Mouse (Mus musculus) 416B (cell line): ENCODE results near the gene Uba7.

ENCODE experiments used
- DNase-seq: peaks from one replicate; pipeline ENCODE4 v3.0.0; 2011; ENCODE audit warnings: low read depth

The Uba7 gene

DNA sequence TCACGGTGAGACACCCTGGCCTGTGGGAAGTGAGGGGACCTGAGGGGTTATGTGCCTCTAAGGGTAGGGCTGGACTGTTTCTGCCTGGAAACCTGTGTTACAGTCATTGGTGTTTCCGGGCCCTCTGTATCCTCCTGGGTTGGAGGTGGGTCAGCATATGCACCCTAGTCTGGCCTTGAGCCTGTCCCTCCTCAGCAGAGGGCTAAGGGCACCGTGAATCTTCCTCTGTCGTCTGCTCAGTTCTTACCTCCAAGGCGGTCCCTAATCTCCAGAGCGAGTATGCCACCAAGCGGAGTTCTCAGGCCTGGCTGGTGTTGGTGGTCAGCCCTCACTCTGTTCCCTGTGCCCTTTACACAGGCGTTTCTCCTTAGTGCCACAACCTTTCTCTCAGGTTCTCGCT lies 12.4 kb upstream of the Uba7 start:
- no peak for DNase-seq

DNA sequence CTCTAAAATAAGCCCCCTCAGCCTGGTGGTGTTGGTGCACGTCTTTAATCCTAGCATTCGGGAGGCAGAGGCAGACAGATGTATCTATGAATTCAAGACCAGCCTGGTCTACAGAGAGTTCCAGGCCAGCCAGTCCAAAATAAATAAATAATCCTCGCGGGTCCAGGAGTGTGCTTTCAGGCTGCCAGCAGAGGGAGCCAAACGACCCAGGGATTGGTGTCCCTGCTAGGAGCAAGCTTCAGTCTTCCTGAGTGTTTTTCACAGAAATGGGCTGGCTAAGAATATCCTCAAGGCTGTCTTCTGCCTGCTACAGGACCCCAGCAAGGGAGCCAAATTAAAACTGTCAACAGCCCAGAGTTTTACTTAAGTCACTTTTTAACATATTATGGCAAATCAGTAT lies 11.6 kb upstream of the Uba7 start:
- DNase-seq, result peak; percentile 86

DNA sequence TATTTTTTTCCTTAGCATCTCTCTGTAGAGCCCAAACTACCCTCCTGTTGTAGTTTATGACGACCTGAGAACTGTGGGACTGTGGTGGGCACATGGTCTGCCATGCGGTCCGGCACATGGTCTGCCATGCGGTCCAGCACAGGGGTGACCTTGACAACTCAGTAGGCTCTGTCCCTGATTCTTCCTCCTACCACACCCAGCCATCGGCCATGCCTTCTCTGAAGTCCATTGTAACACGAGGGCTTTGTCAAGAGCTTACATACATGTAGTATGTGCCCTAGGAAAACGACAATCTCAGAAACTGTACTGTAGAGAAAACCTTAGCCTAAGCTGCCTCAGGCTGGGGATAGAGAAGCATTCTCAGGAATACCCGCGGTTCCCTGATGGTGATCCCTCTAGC lies 10.6 kb upstream of the Uba7 start:
- DNase-seq, result no peak

DNA sequence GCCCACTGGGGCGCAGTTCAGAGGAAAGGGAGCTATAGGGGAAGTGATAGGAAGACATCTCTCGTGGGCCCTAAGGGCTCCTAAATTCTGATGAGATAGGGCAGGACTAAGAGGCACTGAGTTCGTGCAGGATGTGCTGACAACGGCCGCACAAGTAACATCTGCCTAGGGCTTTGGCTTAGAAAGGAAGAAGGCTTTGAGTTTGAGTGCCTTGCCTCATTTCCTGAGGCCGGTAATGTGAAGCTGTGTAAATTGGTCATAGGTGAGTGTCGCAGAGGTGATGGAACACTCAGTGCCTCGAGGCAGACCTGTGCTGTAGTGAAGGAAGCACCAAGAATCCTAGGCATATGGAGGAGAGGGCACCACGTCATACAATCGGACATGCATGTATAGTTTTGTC lies 8.6 kb upstream of the Uba7 start:
- no peak for DNase-seq

DNA sequence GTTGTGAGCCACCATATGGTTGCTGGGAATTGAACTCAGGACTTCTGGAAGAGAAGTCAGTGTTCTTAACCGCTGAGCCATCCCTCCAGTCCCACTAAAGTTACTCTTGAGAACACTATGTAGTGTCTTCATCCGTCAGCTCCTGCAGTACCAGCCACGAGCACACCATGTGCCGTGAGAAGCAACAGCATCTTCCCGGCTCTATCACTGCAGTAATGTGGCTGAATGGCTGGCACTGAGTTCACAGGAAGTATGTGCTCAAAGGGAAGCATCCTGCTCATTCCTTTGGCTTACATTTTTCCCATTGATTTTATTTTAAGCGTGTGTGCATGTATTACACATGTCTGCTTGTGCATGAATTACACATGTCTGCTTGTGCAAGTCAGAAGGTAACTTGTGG lies 7.9 kb upstream of the Uba7 start:
- DNase-seq, result no peak

DNA sequence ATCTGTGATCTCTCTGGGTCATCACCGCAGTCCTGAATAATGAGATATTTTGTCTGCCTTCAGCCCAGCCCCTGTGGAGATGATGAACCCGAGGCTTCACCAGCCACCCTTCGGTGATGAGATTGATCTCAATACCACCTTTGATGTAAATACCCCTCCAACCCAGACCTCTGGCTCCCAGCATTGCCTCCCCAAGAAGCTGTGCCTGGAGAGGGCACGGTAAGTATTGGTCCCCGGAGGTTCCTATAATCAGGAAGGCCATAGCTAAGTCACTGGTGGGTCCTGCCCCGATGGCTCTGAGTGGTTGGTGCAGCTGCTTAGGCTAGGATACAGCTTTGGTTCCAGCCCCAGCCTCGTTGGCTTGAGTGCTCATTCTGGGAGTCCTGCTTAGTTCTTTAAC lies 6.8 kb upstream of the Uba7 start:
- no peak for DNase-seq

DNA sequence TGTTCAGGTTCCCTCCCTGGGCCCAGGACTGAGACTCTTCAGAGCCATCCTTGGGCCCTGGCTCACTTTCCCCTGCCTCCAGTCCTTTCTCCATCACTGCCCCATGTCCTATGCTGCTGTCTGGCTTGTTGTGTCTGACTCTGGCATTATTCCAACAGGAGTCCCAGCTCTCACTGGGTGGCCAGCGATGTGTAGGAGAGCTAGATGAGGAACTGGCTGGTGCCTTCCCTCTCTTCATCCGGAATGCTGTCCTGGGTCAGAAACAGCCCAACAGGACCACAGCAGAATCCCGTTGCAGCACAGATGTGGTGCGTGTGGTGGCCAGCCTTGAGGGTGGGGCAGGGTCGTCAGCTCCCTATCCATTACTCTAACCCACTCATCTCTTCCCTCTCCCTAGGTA lies 5.0 kb upstream of the Uba7 start:
- DNase-seq, result no peak

DNA sequence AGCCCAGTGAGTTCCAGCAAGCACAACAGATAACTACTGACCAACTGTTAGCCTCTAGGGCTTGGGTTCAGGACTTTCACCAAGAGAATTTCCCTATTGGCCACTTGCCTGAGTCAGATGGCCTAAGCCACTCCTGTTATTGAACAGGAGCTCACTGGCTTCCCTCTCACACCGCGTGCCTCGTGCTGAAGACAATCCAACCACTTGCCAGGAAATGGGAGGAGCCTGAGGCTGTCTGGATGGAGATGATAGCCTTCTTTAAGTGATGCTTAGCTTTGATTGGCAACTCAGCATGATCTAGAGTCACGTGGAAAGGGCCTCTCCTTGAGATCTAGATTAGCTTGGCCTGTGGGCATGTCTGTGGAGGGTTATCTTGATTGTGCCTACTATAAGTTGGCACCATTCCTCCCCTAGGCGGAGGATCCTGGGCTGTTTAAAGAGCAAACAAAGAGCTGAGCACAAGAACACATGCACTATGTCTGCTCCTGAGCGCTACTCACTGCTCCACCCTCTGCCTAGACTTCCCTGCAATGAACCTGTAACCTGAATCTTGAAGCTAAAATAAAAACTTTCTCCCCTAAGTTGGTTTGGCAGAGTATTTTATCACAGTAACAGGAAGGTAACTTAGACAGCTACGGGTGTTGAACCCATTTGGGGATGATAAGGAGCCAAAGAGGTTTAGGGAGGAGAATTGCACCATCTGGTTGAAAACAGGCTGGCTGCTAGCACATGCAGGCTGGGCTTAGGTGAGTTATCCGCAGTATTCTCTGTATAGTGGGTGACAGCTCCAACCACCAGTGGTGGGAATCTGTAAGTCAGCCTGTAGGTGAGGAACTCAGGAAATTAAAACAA lies 3.4 kb upstream of the Uba7 start:
- DNase-seq, result peak; percentile 99

DNA sequence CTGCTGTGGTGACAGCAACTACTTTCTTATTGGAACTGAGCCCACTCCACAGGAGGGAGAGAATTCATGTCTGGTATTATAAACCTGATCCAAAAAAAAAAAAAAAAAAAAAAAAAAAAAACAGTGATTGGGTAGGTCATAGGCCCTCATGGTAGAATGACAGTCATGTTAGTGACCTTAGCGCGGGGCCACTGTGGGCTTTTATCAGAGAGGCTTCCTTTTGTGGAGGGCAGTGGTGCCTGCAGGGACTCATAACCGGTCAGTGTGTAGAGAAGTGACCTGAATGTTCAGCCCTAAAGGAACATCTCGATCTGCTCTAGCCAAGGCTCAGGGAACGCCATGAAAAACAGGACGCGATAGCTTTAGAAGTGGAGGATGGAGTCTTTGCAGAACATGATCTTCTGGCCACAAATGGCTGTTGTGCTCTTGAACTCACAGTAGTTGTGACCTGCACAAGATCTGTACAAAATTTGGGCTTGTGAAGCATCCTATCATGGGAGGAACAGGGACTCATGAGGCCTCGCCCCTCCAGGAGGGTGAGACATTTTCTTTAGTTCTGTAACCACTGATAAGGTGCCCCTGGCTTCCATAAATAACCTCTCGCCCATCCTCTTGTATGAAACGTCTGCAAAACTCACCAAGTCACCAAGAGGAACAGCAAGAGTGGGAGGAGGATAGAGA lies 674 bp upstream of the Uba7 start:
- DNase-seq, result peak; percentile 65

DNA sequence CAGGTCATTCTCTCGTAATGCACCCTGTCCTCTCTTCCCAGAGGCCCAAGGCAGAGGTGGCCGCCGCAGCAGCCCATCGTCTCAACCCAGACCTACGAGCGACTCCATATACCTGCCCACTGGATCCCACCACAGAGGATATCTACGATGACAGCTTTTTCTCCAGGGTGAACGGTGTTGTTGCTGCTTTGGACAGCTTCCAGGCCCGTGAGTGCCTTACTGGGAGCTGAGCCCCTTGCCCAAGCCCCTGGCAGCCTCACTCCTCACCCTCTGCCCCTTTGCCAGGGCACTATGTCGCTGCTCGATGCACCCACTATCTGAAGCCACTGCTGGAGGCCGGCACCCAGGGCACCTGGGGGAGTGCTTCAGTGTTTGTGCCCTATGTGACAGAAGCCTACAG lies 3.5 kb downstream of the Uba7 start:
- DNase-seq, result no peak

DNA sequence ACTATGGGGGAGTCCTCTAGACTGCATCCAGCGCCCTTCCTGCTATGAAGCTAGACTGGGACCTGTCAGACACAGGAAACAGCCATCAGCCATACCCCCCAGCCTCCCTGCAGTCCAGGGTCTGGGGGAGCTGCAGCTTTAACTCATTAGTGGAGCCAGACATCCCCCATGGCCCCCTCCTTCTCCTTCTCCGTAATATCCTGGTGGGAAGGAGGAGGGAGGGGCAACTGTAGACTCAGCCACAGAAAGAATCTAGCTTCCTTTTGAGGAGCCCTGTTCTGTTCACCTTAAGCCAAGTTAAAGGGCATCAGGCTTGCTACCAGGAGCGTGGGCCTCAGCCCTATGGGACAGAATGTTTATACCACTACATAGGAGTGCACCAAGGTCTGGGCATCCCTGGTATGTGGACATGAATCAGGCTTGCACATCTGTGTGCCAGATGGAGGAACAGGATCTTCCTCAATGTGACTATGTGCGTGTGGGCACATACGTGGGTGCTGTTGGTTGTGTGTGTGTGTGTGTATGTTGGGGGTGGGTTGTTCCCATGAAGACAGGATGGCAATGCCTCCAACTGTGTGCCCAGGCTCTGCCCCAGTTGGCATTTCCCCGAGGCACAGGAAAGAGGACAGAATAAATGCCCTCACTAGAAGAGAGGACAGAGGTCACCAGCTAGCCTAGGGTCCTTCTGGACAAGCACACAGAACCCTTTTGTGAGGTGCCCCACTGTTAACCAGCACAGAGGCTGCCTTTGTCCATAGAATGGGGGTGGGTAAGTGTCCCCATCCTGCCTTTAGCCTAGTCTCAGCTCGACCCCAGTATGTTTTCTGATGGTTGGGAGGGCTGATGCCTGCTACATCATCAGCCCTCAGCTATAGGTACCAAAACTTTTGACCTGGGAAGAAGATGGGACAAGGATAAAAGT lies 6.6 kb downstream of the Uba7 start:
- peak; percentile 67 for DNase-seq

DNA sequence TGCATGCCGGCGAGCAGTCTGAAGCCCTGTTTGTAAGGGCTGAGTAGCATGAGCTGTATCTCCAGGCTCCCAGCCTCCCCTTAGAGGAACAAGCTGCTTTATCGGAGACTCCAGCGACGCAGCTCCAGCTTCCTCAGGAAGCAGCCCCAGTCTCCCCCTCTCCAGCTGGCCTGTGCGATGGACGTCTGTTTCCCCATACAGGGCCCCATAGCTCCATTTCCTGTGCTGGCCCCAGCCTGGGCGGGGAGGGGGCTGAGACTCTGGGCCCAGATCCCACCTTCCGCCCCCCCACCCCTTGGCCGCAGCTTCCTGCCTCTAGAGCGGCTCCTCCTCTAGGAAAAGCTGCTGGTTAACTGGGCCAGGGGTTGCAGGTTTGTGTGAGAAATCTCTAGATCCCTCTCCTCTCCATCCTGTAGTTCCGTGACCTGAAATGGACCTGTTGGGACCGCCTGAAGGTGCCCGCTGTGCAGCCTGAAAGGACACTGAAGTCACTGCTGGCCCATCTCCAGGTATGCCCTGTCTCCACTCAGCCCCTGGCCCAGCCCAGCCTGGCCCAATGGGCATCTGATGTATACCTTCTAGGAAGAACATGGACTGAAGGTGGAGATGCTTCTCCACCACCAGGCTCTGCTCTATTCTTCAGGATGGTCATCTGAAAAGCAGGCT lies 7.5 kb downstream of the Uba7 start, which contains the start of gene Gm20661:
Gene Gm20661, plus strand, starts transcription at position 378 of the 666 bp plus-strand sequence.
- DNase-seq, result peak; percentile 100

DNA sequence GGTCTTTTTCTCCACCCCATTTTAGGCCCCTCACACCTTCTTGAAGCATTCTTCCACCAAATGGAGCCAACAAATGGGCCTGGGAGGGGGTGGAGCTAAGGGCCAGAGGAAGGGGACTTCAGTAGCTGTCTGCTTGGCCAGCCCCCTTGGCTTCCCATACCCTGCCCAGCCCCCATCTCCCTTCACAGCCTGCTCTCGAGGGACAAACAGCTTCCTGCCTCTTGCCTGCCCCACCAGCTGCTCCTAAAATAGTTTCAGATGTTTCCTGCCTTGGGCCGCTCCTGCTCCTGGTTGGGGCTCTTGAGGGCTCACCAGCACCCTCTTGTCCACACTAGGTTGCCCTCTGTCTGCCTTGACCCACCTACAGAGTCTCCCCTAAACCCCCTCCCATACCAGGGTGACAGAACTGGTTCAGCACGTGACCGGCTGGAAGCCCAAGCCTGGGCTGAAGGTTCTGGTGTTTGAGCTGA lies 8.2 kb downstream of the Uba7 start:
- peak; percentile 98 for DNase-seq

DNA sequence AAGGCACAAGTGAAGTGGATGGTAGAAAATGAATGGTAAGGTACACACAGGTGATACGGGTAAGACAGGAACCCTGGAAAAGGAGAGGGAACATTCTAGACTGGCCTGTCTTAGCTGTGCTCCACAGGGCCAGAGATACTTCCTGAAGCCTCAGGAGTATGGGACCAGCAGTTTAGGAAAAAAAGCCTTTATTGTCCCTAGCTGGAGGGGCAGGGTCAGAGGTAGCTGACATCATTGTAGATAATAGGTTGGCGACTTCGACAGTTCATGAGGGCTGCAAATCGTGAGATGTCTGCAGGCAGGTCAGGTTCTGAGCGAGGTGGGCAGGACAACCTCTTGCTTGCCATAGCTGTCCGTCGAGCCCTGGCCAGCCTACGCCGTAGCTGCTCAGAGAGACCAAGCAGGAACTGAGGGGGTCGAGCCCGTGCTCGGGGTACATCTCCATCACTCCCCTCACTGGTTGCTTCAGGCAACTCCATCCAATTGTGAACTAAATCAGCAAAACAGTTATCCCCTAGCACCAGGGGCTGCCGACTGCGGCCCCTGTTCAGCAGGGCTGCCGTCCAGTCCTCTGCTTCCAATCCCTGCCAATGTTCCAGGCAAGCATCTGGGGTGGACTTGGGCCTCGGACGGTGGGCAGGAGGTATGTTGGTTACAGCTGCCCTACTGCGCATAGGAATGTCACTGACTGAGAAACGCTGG lies 8.9 kb downstream of the Uba7 start:
- DNase-seq, result no peak

DNA sequence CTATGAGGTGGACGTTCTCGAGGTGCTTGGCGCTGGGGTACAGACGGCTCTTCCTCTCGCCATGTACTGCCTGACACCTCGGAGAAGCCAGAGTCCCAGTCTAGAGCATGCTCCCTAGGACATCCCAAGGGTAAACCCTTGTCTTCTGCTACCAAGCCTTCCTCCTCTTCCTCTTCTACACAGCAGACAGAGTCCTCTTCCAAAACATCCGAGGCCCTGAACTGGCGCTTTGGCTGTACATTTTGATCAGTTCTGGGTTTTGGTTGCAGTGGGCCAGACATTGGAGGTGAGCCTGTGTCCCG lies 9.4 kb downstream of the Uba7 start:
- no peak for DNase-seq

DNA sequence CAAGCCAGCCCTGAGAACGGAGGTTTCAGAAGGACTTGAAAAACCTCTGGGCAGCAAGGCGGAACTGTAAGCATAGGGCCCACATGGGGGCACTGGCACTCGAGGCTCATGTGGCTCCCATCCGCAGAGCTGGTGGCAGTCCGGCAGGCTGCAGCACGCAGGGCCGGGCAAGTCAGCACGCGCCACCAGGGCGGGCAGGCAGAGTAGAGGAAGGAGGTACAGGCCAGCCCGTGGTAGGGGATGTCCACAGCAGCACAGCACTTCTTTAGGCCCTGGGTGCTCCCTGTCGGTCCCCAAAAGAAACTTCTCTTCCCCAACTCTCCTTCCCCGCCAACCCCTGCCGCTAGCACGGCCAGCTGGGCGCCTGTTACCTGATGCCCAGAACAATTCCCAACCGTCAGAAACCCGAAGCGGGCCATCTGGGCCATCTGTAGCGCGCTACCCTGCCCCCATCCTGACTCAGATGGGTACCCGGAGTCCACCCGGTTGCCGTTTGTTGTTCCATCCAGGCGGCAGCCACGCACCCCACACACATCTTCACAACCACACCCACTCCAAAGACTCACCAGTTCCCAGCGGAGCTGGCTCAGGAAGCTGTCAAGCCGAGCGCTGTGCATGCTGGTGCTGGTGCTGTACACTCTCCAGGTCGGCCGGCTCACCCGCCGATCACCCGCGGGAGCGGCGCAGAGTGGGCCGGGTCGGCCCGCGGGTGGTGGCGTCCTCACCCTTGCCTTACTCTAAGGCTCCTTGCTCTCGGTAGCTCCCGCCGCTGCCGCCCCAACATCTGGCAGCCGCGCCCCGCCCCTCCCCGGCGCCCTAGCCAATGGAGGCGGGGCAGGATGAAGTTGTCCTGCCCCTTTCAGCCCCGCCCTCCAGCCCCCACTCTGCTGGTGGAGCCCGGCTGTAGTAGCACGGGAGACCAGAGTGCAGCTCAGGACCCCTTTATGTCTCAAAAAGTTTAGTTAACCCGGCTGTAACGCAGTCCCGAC lies 10.1 kb downstream of the Uba7 start, which contains the start of gene Inka1:
Gene Inka1, minus strand, starts transcription at position 749 of the 989 bp plus-strand sequence.
- DNase-seq, result peak; percentile 93

DNA sequence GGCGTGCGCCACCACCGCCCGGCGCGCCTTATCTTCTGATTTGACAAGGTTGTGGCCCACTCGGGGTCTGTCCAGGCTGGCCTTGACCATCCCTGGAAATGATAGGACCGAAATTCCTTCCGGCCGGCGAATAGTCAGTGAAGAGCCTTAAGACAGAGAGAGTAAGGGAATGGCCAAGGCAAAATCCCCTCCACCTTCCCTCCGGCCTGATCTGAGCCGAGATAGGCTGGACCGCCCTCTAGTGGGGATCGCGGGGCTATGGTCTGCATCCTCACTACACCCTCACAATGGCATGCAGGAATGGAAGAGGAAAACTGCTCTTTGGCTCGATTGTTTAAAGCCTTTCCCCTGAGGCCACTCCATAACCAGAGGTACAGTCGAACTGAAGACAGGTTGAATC lies 11.1 kb downstream of the Uba7 start:
- DNase-seq, result peak; percentile 86

DNA sequence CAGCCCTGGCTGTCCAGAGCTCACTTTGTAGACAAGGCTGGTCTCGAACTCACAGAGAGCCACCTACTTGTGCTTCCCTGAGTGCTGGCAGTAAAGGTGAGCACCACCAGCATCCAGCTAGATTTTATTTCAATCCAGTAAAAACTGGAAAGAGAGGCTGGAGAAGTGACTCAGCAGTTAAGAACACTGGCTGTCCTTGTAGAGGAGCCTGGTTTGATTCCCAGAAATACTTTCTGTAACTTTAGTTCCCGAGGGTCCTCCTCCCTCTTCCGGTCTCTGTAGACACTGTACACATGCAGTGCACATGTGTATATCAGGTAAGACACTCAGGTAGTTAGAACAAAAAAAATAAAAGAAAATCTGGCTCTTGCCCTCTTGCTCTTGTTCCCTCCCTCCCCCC lies 12.6 kb downstream of the Uba7 start:
- no peak for DNase-seq

DNA sequence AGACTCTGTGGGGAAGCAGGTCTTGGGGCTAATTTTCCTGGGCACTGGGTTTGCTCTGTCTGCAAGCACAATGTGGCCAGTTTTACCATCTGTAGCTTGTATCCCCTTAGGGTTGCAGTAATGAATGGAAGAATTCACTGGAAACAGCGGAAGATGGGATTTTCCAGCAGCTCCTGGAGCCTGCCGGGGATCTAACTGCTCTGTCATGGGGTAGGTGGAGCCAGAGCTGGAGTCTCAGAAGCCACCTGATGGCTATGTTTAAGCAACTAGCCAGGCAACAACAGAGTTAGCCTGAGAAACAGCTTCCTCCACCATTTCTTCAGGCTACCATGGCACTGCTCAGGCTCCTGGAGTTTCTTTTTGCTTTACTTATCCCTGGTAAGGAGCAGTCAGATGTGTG lies 16.9 kb downstream of the Uba7 start, which contains the start of gene Cdhr4:
Gene Cdhr4, plus strand, starts transcription at position 301 of the 400 bp plus-strand sequence.
- DNase-seq, result no peak

DNA sequence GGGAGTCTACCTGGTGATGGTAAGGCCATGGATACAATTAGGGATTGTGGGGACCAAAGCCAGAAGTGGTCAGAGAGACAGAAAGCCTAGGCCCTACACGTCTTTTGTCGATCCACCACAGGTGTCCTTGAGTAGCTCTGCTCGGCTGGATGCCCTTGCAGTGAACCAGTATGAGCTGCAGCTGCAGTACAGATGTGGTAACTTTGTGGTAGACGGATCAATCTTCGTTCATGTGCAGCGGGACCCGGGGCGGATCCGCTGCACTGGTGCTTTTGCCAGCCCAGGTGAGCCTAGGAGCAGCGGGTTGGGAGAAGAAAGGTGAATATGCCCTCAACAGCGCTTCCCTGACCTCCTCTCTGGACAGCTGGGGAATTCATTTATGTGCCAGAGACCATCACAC lies 17.7 kb downstream of the Uba7 start:
- DNase-seq, result no peak
